Comparison of ENCODE assay signal across 12 mouse cellular contexts in genomic region chr9:21216050-21216841, GRCm38 (mm10). TPM values are rescaled to one million over a fixed set of nuclear protein-coding genes. Genes with fewer than 3 reads are reported as not detected.
DNase-seq lines count a peak whose midpoint lies in the region; ATAC-seq and TF ChIP-seq lines count a peak whose summit lies in the region.
"Had no signal": no experiment of that assay in that cellular context is flagged by ENCODE, and none has a peak within 500 bp of the region (broad histone marks: within the 10 kb centered on the region; RNA-seq: fewer than 3 reads in every experiment).

No protein-coding gene starts in this region.

- H3K4me1 ChIP-seq in MEL (ENCODE audit: control insufficient read depth in 1 of 2, insufficient read depth in 2 of 2, low read length in 2 of 2), result no peaks in the 10 kb centered on the region
- H3K4me1 ChIP-seq in forebrain, embryonic 12.5 days, result peaks cover 14% of the 10 kb centered on the region

- H3K27me3 ChIP-seq in MEL (ENCODE audit: control insufficient read depth in 1 of 2, insufficient read depth in 2 of 2, low read length in 2 of 2), result no peaks in the 10 kb centered on the region
- H3K27me3 ChIP-seq in forebrain, embryonic 12.5 days, result no peaks in the 10 kb centered on the region
- H3K27me3 ChIP-seq: embryonic facial prominence, embryonic 13.5 days had no signal

- intact Hi-C loops in heart, postnatal 14 days (cut with DNase I), result no loop called here

- no peak overlapping the region for H3K4me3 ChIP-seq in MEL (ENCODE audit: control insufficient read depth in 1 of 2, insufficient read depth in 1 of 2, low read depth in 2 of 2, low read length in 2 of 2)
- no peak overlapping the region for H3K4me3 ChIP-seq in forebrain, embryonic 12.5 days (replicated peaks)
- H3K4me3 ChIP-seq: embryonic facial prominence, embryonic 13.5 days had no signal

- TF ChIP-seq POLR2A in MEL (IDR thresholded peaks at IDR 0.05; ENCODE audit: control insufficient read depth in 1 of 2, insufficient read depth in 1 of 2, low read depth in 1 of 2, low read length in 2 of 2, poor library complexity in 1 of 2), result no peak

- no peak for TF ChIP-seq CTCF in MEL (IDR thresholded peaks at IDR 0.05 in 2 of 3, conservative IDR thresholded peaks at IDR 0.05 in 1 of 3; ENCODE audit: control insufficient read depth in 1 of 3, insufficient read depth in 1 of 3, low read depth in 2 of 3, low read length in 3 of 3, poor library complexity in 1 of 3, severe bottlenecking in 1 of 3)

- TF ChIP-seq EP300 in MEL (IDR thresholded peaks at IDR 0.05; ENCODE audit: low read depth in 1 of 2, low read length in 2 of 2), result no peak

- no peaks in the 10 kb centered on the region for H3K9me3 ChIP-seq in MEL (replicated peaks; ENCODE audit: insufficient read depth, low read length)
- H3K9me3 ChIP-seq in forebrain, embryonic 12.5 days, result no peaks in the 10 kb centered on the region
- H3K9me3 ChIP-seq: embryonic facial prominence, embryonic 13.5 days had no signal

- H3K36me3 ChIP-seq in MEL (ENCODE audit: control insufficient read depth in 1 of 2, insufficient read depth in 2 of 2, low read length in 2 of 2), result peaks cover 3 to 4% of the 10 kb centered on the region in 2 experiments; a peak in 3 of 4 replicates
- H3K36me3 ChIP-seq in forebrain, embryonic 12.5 days (replicated peaks), result no peaks in the 10 kb centered on the region
- H3K36me3 ChIP-seq: embryonic facial prominence, embryonic 13.5 days had no signal

- H3K9ac ChIP-seq in MEL (ENCODE audit: control insufficient read depth, low read depth, low read length, poor library complexity, severe bottlenecking), result no peak overlapping the region
- H3K9ac ChIP-seq in forebrain, embryonic 12.5 days, result no peak overlapping the region
- H3K9ac ChIP-seq: embryonic facial prominence, embryonic 13.5 days had no signal

- no peak overlapping the region for H3K27ac ChIP-seq in MEL (ENCODE audit: control insufficient read depth, low read depth, low read length)
- H3K27ac ChIP-seq in forebrain, embryonic 12.5 days, result 0 out of 2 replicates have a peak overlapping the region, but pooled peaks have one; percentile 19
- H3K27ac ChIP-seq: embryonic facial prominence, embryonic 13.5 days had no signal

- TF ChIP-seq RAD21 in MEL (IDR thresholded peaks at IDR 0.05; ENCODE audit: low read depth, low read length), result no peak

- DNase-seq in heart, adult 11 months, result peak; percentile 87
- DNase-seq in heart, postnatal 14 days, result no peak
- DNase-seq in MEL (ENCODE audit: low read depth, low spot score), result peak; percentile 41
- peak; percentile 58 to 71 for DNase-seq in layer of hippocampus, postnatal 10 days (ENCODE audit: low spot score in 2 of 2)
- DNase-seq in B cell, adult 2 months, result no peak
- no peak for DNase-seq in kidney, adult 11 months
- DNase-seq in gastrocnemius, adult 8-10 months (ENCODE audit: low spot score in 2 of 2), result no peak
- DNase-seq: kidney, adult 18-20 months; liver had no signal

- no peaks in the 10 kb centered on the region for H3K79me2 ChIP-seq in MEL (ENCODE audit: control insufficient read depth, insufficient read depth, low read length, poor library complexity)

- no peak overlapping the region for H3K4me2 ChIP-seq in forebrain, embryonic 12.5 days
- H3K4me2 ChIP-seq: embryonic facial prominence, embryonic 13.5 days had no signal

- 76% methylated on average over 25 of the region's 25 CpGs for WGBS in forebrain, embryonic 12.5 days

- peak; percentile 63; the same call in 1 of the 2 replicates for ATAC-seq in forebrain, embryonic 12.5 days (ENCODE audit: low FRiP score)

TF ChIP-seq in MEL, 35 proteins besides CTCF, POLR2A, EP300 and RAD21:
- TF ChIP-seq E2F4 (IDR thresholded peaks at IDR 0.05; ENCODE audit: borderline replicate concordance, low read depth, low read length) (no peak), TBP (IDR thresholded peaks at IDR 0.05; ENCODE audit: low read depth, low read length) (no peak), NELFE (IDR thresholded peaks at IDR 0.05; ENCODE audit: low read depth, low read length) (no peak), POLR2AphosphoS5 (IDR thresholded peaks at IDR 0.05; ENCODE audit: borderline replicate concordance, low read depth, low read length) (peak; percentile 21; the same call in 1 of the 2 replicates), MYC (IDR thresholded peaks at IDR 0.05; ENCODE audit: low read depth, low read length) (no peak), POLR2AphosphoS2 (IDR thresholded peaks at IDR 0.05; ENCODE audit: low read length) (no peak), NRF1 (IDR thresholded peaks at IDR 0.05; ENCODE audit: insufficient read depth, low read depth, low read length, poor library complexity, severe bottlenecking) (no peak)

RNA-seq across cellular contexts. Expression of gene Keap1, which starts 22.9 kb away (rescaled TPM):
- total RNA-seq in heart, postnatal 14 days (2021), result 10 to 100 TPM; 38.6 to 40.8 TPM
- total RNA-seq in MEL (2012; rRNA removed), result 168 and 174 TPM in 2 replicates
- polyA plus RNA-seq in MEL (2012; ENCODE audit: insufficient read depth in 1 of 2, insufficient read length in 2 of 2, low read depth in 1 of 2, low replicate concordance in 2 of 2, missing spikeins in 1 of 2), result 100 to 1,000 TPM in 1 of 2 experiments, 10 to 100 TPM in 1; 67.5 to 171 TPM
- 47.5 and 49.6 TPM in 2 replicates for polyA plus RNA-seq in forebrain, embryonic 12.5 days (2016; fragmentation: Nextera tagmentation; extraction: Ambion mirVana)
- 10 to 100 TPM; 51.7 to 56.5 TPM for total RNA-seq in layer of hippocampus, postnatal 10 days (2021)
- 10 to 100 TPM; 54.9 to 59.4 (median 57.4) TPM for total RNA-seq in gastrocnemius, adult 8-10 months (2022)

RNA-seq across cellular contexts. Expression of gene S1pr5, which starts 32.0 kb away (rescaled TPM):
- under 1 TPM; 0.27 to 0.45 TPM for total RNA-seq in heart, postnatal 14 days (2021)
- total RNA-seq in MEL (2012; rRNA removed), result 0.04 TPM in 1 of 2 replicates, not detected in the other
- polyA plus RNA-seq in MEL (2012; ENCODE audit: insufficient read depth in 1 of 2, insufficient read length in 2 of 2, low read depth in 1 of 2, low replicate concordance in 2 of 2, missing spikeins in 1 of 2), result under 1 TPM in 1 of 2 experiments, not detected in 1; 0.08 TPM
- polyA plus RNA-seq in forebrain, embryonic 12.5 days (2016; fragmentation: Nextera tagmentation; extraction: Ambion mirVana), result 0.33 and 0.38 TPM in 2 replicates
- 1 to 10 TPM; 2.4 to 3.0 TPM for total RNA-seq in layer of hippocampus, postnatal 10 days (2021)
- total RNA-seq in gastrocnemius, adult 8-10 months (2022), result under 1 TPM; 0.10 to 0.29 (median 0.15) TPM
- total RNA-seq: CH12.LX had no signal

RNA-seq across cellular contexts. Expression of gene Atg4d, which starts 48.8 kb away (rescaled TPM):
- total RNA-seq in heart, postnatal 14 days (2021), result 10 to 100 TPM; 73.3 to 85.0 TPM
- total RNA-seq in MEL (2012; rRNA removed), result 76.4 and 83.9 TPM in 2 replicates
- polyA plus RNA-seq in MEL (2012; ENCODE audit: insufficient read depth in 1 of 2, insufficient read length in 2 of 2, low read depth in 1 of 2, low replicate concordance in 2 of 2, missing spikeins in 1 of 2), result 10 to 100 TPM in 1 of 2 experiments, not detected in 1; 99.7 TPM
- polyA plus RNA-seq in forebrain, embryonic 12.5 days (2016; fragmentation: Nextera tagmentation; extraction: Ambion mirVana), result 47.4 and 50.7 TPM in 2 replicates
- 10 to 100 TPM; 28.8 to 29.4 TPM for total RNA-seq in layer of hippocampus, postnatal 10 days (2021)
- total RNA-seq in gastrocnemius, adult 8-10 months (2022), result 10 to 100 TPM; 74.3 to 87.3 (median 80.7) TPM

RNA-seq across cellular contexts. Expression of gene Pde4a, which starts 50.7 kb away (rescaled TPM):
- total RNA-seq in heart, postnatal 14 days (2021), result 10 to 100 TPM; 36.7 to 37.5 TPM
- 13.8 and 16.6 TPM in 2 replicates for total RNA-seq in MEL (2012; rRNA removed)
- 10 to 100 TPM; 45.6 to 53.9 TPM for polyA plus RNA-seq in MEL (2012; ENCODE audit: insufficient read depth in 1 of 2, insufficient read length in 2 of 2, low read depth in 1 of 2, low replicate concordance in 2 of 2, missing spikeins in 1 of 2)
- polyA plus RNA-seq in forebrain, embryonic 12.5 days (2016; fragmentation: Nextera tagmentation; extraction: Ambion mirVana), result 12.8 and 14.5 TPM in 2 replicates
- total RNA-seq in layer of hippocampus, postnatal 10 days (2021), result 10 to 100 TPM; 58.9 to 59.5 TPM
- total RNA-seq in gastrocnemius, adult 8-10 months (2022), result 10 to 100 TPM; 40.7 to 51.5 (median 47.0) TPM

Comparison
In these comparisons a context has a peak if more than half of its experiments do, and no peak if none do; other contexts are left out.
1. DNase-seq: peak in heart, adult 11 months (single experiment), MEL (single experiment) and layer of hippocampus, postnatal 10 days (2 of 2); none in heart, postnatal 14 days (0 of 2), B cell, adult 2 months (0 of 2), kidney, adult 11 months (single experiment) and gastrocnemius, adult 8-10 months (0 of 2).